ENCODE assay signal across 24 mouse cellular contexts in the genomic region with DNA sequence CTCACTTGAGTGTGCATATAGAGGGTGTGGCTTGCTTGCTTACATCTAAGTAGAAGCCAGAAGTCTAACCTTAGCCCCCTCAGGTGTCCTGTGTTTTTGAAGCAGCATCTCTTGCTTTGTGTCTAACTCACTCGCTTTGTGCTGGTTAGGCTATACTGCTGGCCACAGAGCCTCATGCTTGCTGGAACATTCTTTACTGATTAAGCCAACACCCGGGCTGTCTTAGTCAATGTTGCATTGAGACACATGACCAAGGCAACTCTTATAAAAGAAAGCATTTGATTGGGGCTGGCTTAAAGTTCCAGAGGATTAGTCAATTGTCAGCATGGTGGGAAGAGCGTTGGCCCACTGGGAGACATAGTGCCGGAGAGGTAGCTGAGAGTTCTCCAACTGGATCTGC. TPM values are rescaled to one million over a fixed set of nuclear protein-coding genes. Genes with fewer than 3 reads are reported as not detected.
"Had no signal": no experiment of that assay in that cellular context is flagged by ENCODE, and none has a peak within 500 bp of the region (broad histone marks: within the 10 kb centered on the region; RNA-seq: fewer than 3 reads in every experiment).

No protein-coding gene starts in this region.

- ATAC-seq: midbrain, embryonic 15.5 days had no signal

- H3K9ac ChIP-seq: limb, embryonic 12.5 days; lung, embryonic 15.5 days; midbrain, embryonic 15.5 days; neural tube, embryonic 13.5 days had no signal

- H3K36me3 ChIP-seq: midbrain, embryonic 15.5 days; neural tube, embryonic 13.5 days had no signal

- DNase-seq: kidney, adult 11 months; kidney, adult 9 months; kidney, postnatal 36 days; layer of hippocampus, adult 9-11 months; layer of hippocampus, postnatal 36 days; lung, postnatal 14 days; retina, postnatal 1 day; right cerebral cortex, postnatal 4 days; spleen, adult 18-20 months; thymus, adult 2 months; thymus, postnatal 25 days had no signal

- H3K4me1 ChIP-seq: midbrain, embryonic 15.5 days; neural tube, embryonic 13.5 days had no signal

- H3K4me2 ChIP-seq: limb, embryonic 12.5 days; lung, embryonic 15.5 days; midbrain, embryonic 11.5 days; midbrain, embryonic 15.5 days; neural tube, embryonic 13.5 days had no signal

- H3K9me3 ChIP-seq: limb, embryonic 12.5 days; lung, embryonic 15.5 days; megakaryocyte, embryonic 14.5 days; midbrain, embryonic 15.5 days; neural tube, embryonic 13.5 days had no signal

- H3K27me3 ChIP-seq: limb, embryonic 12.5 days; lung, embryonic 15.5 days; megakaryocyte, embryonic 14.5 days; midbrain, embryonic 15.5 days; neural tube, embryonic 13.5 days had no signal

- H3K4me3 ChIP-seq: limb, embryonic 12.5 days; lung, embryonic 15.5 days; megakaryocyte, embryonic 14.5 days; midbrain, embryonic 15.5 days; neural tube, embryonic 13.5 days had no signal

- H3K27ac ChIP-seq: kidney, postnatal 0 days; limb, embryonic 12.5 days; lung, embryonic 15.5 days; macrophage; midbrain, embryonic 15.5 days; neural tube, embryonic 13.5 days had no signal

RNA-seq across cellular contexts. Expression of gene Prg2, which starts 38.5 kb away (rescaled TPM):
- total RNA-seq: layer of hippocampus, adult 18-20 months; layer of hippocampus, postnatal 36 days; left cerebral cortex, postnatal 36 days; liver, adult 2 months had no signal
- polyA plus RNA-seq: kidney, postnatal 0 days; stomach, embryonic 14.5 days had no signal

RNA-seq across cellular contexts. Expression of gene Prg3, which starts 46.2 kb away (rescaled TPM):
- total RNA-seq: layer of hippocampus, adult 18-20 months; layer of hippocampus, postnatal 36 days; left cerebral cortex, postnatal 36 days; liver, adult 2 months; monocyte, adult 5-6 weeks had no signal
- polyA plus RNA-seq: kidney, postnatal 0 days; limb, embryonic 12.5 days; liver, adult 2 months; lung, embryonic 15.5 days; macrophage; midbrain, embryonic 11.5 days; midbrain, embryonic 15.5 days; neural tube, embryonic 13.5 days; stomach, embryonic 14.5 days had no signal

RNA-seq across cellular contexts. Expression of gene Rtn4rl2, which starts 55.3 kb away (rescaled TPM):
- total RNA-seq: liver, adult 2 months; monocyte, adult 5-6 weeks had no signal
- polyA plus RNA-seq: macrophage had no signal
